Mouse (Mus musculus) erythroblast, embryonic 14.5 days (primary cell): ENCODE measurements around the gene Tmco5b. TPM values are rescaled to one million over a fixed set of nuclear protein-coding genes. Genes with fewer than 3 reads are reported as not detected.

Source experiments
- H3K27me3 ChIP-seq: 2 replicates; pipeline ENCODE4 v1.6.1; 2012; ENCODE audit warnings: inconsistent platforms; ENCODE audit not compliant: control insufficient read depth
- H3K36me3 ChIP-seq: 2 replicates; pipeline ENCODE4 v1.6.1; 2012; ENCODE audit warnings: mild to moderate bottlenecking, inconsistent platforms; ENCODE audit not compliant: control insufficient read depth
- H3K4me1 ChIP-seq: 2 replicates; pipeline ENCODE4 v1.6.1; 2012; ENCODE audit warnings: inconsistent platforms; ENCODE audit not compliant: control insufficient read depth
- H3K4me3 ChIP-seq: replicated peaks from 2 replicates; pipeline ENCODE3; 2012; ENCODE audit warnings: moderate library complexity, mild to moderate bottlenecking, inconsistent platforms
- H3K9me3 ChIP-seq: 2 replicates; pipeline ENCODE4 v1.6.1; 2012; ENCODE audit warnings: low read length, inconsistent platforms, mixed read lengths; ENCODE audit not compliant: control insufficient read depth
- GATA1 ChIP-seq: IDR thresholded peaks from 2 replicates; pipeline ENCODE4 v1.6.1; 2012; ENCODE audit warnings: low read length, inconsistent platforms, mixed read lengths
- TAL1 ChIP-seq: IDR thresholded peaks from 3 replicates; pipeline ENCODE4 v1.6.1; 2012; ENCODE audit warnings: low read length, inconsistent platforms, mixed read lengths
- polyA plus RNA-seq: library from polyadenylated mRNA; stranded (reverse); fragments of >175 nt; gene quantifications from 2 replicates; pipeline ENCODE4 v1.2.3, GENCODE M21; 2012

Gene Tmco5b
- polyA plus RNA-seq: not detected in 2 replicates

DNA sequence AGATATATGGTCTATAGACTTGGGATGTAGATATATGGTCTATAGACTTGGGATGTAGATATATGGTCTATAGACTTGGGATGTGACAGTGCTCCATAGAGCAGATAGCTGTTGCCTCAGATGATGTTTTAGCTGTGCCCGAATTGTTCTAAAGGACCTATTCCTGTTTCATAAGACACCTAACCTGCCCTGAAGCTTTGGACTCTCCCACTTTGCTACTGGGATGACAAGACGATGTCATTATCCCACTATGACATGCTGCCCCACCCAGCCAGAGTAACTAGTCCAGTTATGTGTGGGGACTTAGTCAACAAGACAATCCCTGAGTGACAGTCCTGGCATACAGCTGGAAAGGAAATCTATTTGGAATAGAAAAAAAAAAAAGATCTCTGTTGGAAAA, at the start of gene Tmco5b:
Gene Tmco5b, plus strand, starts transcription at position 301 of the 400 bp plus-strand sequence.
- Histone ChIP-seq H3K9me3 (peaks cover 9% of the 10 kb centered on the region), H3K4me3 (no peak within 1 kb of the TSS), H3K27me3 (no peaks in the 10 kb centered on the region), H3K36me3 (no peaks in the 10 kb centered on the region), H3K4me1 (no peaks in the 10 kb centered on the region)
- TF ChIP-seq TAL1 (no peak), GATA1 (no peak)

DNA sequence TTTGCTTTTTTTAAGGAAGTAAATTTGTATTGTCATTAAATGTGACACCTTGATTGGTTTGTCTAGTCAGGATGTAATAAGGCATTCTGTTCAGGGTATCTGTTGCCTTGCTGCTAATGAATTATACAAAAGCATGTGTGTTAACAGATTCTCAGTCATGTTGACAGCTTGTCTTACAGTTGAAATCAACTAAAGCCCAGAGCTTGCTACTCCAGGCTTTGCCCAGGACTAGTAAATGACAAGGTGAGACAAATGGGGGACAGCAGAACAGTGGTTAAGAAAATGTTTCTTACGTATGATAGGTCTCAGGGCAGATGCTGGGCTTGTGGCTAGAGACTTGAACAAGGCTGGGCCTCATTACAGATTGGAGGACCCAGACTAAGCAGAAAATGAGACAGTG, 48.5 kb upstream of the Tmco5b start:
- Histone ChIP-seq H3K4me3 (no peak overlapping the region), H3K36me3 (no peaks in the 10 kb centered on the region), H3K9me3 (no peaks in the 10 kb centered on the region), H3K4me1 (no peaks in the 10 kb centered on the region), H3K27me3 (no peaks in the 10 kb centered on the region)
- TF ChIP-seq TAL1: no peak
- TF ChIP-seq GATA1: no peak

DNA sequence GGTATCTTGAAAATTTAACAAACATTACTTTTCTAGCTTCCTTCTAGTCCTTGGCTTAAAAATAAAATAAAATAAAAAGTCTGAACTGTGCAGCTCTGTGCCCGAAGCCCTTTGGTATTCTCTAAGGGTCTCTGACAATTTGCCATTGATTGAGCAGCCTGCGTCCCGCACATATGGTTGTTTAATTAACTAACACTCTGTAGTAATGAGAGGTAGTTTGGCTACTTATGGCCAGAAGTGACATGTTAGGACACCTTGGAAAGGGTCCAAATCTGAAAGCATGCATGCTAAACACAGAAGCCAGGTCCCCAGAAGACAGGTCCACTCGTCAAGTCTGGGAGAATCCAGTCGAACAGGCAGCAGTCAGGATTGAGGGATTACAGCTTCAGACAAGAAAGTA, 46.7 kb upstream of the Tmco5b start:
- Histone ChIP-seq H3K4me3 (no peak overlapping the region), H3K27me3 (no peaks in the 10 kb centered on the region), H3K9me3 (no peaks in the 10 kb centered on the region), H3K36me3 (no peaks in the 10 kb centered on the region), H3K4me1 (no peaks in the 10 kb centered on the region)
- TF ChIP-seq GATA1 (no peak), TAL1 (no peak)

DNA sequence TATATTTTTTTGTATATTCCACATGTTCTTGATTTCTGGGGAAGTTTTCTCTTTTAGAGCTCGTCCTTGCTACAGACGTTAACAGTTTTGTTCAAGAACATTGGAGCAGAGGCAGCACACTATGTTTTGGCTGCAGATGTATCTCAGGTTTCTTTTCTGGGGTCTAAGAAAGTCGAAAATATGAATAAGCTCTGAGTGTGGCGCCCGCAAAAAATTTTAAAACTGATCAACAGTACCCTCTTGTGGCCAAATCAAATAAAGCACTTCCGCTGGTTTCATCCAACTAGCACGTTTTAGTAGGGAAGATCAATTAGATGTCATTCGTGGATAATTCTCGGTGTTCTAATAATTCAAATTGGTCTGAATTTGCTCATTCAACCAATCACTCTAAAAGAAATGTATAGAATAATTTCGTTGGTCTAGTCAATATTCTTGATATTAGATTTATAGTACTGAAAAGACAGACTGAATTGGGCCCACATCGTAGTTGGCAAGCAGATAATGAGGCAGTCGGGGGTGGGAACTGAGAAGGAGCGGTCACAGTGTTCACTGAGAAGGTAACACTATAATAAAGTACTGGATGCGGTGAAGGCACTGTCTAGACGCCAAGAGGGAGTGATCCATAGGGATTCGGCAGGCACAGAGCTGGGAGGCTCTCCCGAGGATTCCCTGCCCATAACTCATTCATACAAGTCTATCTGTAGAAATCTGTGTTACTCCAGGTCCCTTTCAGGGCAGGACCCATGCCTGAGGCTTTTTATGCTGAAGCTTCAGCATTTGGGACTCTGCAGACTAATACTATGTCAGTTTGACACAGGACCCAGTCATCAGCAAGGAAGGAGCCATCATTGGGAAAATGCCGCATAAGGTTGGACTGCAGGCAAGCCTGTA, 17.1 kb downstream of the Tmco5b start:
- no peaks in the 10 kb centered on the region for H3K36me3 ChIP-seq
- no peaks in the 10 kb centered on the region for H3K27me3 ChIP-seq
- H3K9me3 ChIP-seq: no peaks in the 10 kb centered on the region
- H3K4me1 ChIP-seq: no peaks in the 10 kb centered on the region
- TF ChIP-seq TAL1: no peak
- no peak for TF ChIP-seq GATA1
- H3K4me3 ChIP-seq: no peak overlapping the region

DNA sequence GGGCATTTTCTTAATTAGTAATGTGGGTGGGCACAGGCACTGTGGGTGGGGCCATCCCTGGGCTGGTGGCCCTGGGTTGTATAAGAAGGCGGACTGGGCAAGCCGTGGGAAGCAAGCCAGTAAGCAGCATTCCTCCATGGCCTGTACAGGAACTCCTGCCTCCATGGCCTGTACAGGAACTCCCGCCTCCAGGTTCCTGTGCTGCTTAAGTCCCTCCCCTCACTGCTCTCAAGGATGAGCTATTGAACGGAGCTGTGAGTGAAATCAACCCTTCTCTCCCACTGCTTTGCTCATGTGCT, 17.7 kb downstream of the Tmco5b start:
- Histone ChIP-seq H3K9me3 (no peaks in the 10 kb centered on the region), H3K36me3 (no peaks in the 10 kb centered on the region), H3K27me3 (no peaks in the 10 kb centered on the region), H3K4me1 (no peaks in the 10 kb centered on the region), H3K4me3 (no peak overlapping the region)
- no peak for TF ChIP-seq TAL1
- TF ChIP-seq GATA1: no peak

DNA sequence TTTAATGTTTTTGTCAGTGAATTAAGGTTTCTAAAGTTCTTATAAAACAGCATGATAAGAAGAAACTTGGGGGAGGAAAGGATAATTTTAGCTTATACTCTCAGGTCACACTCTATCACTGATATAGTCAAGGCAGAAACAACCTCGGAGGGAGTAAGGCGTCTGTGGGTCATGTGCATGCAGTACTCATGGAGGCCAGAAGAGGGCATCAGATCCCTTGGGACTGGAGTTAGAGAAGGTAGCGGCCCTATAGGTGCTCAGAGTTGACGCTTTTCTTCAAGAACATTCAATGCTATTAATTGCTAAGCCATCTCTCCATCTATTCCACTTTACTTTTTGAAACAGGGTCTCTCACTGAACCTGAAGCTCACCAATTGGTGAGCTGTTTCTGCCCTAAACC, 19.8 kb downstream of the Tmco5b start:
- Histone ChIP-seq H3K4me3 (no peak overlapping the region), H3K36me3 (no peaks in the 10 kb centered on the region), H3K4me1 (no peaks in the 10 kb centered on the region), H3K27me3 (no peaks in the 10 kb centered on the region), H3K9me3 (no peaks in the 10 kb centered on the region)
- TF ChIP-seq TAL1 (no peak), GATA1 (no peak)

DNA sequence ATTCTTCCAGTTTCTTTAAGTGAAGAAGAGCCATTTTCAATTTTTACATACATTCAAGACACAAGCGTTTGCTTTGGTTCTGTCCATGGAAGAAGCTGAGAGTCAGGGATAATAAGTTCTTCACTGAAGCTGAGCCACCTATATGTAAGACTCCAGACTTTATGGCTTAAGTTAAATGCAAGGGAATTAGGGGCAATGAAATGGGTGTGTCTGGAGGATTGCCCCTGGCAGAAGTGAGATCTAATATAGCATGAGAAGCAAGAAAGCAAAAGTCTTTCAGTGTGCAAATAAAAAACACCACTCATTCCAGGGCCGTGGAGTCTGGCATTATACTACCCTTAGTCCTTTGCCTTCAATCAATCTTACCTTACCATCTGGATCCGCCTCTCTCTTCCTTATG, 25.7 kb downstream of the Tmco5b start:
- H3K4me1 ChIP-seq: no peaks in the 10 kb centered on the region
- TF ChIP-seq GATA1 (no peak), TAL1 (no peak)
- no peak overlapping the region for H3K4me3 ChIP-seq
- H3K36me3 ChIP-seq: no peaks in the 10 kb centered on the region
- no peaks in the 10 kb centered on the region for H3K9me3 ChIP-seq
- H3K27me3 ChIP-seq: no peaks in the 10 kb centered on the region

DNA sequence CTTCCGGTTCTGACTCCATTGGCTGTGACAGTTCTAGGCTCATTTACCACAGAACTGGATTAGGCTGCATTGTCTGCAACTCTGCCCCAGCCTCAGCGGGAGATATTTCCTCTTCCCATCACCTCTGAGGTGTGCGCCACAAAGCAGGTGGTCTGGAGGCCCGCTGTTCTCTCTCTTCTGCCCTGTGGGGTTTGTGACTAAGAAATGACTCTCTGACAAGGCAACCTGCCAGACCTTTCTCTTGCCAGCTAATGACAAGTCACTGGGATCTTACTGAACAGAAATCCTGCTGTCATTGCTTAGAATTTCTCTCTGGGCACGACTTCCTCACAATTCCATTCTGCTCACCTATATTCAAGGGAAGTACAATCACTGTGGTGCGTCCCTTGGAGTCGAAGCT, 37.5 kb downstream of the Tmco5b start:
- Histone ChIP-seq H3K27me3 (peaks cover 8% of the 10 kb centered on the region), H3K36me3 (no peaks in the 10 kb centered on the region), H3K4me1 (peaks cover 7% of the 10 kb centered on the region), H3K4me3 (no peak overlapping the region), H3K9me3 (peaks cover 2% of the 10 kb centered on the region; the same call in 1 of the 2 replicates)
- TF ChIP-seq GATA1 (no peak), TAL1 (no peak)

DNA sequence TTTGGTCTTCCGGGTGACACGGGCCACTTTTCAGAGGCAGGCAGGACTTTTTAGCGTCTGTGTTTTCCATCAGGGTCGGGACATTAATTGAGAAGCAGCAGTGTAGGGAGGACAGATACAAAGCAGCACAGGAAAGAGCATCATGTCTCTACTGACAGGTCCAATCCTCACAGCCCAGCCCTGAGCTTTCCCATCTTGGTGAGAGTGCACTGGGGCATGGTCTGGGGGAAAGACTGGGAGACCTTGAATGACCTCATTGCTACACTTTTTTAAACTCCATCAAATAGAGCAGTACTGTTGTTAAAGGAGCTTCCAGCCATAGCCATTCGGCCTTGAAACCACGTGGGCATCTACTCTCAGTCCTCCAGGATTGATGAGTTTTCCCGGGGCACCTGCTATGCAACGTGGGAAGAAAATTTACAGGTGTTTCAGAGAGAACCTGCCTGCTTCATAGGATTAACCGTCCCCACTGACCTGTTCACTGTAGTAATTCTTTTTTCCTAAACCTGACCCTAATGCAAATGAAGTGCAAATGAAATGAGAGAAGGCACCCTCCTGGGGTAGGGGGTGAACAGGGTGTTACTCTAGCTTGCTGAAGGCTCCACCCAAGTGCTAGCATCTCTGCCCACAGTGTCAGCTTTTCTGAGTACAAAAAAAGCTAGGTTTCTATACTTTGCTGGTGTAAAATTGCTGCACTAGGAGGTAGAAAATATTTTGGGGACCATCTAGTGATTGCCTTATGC, 48.4 kb downstream of the Tmco5b start:
- Histone ChIP-seq H3K27me3 (no peaks in the 10 kb centered on the region; the same call in 1 of the 2 replicates), H3K9me3 (no peaks in the 10 kb centered on the region), H3K4me1 (no peaks in the 10 kb centered on the region), H3K36me3 (no peaks in the 10 kb centered on the region), H3K4me3 (no peak overlapping the region)
- TF ChIP-seq TAL1 (no peak), GATA1 (no peak)
